Mouse (Mus musculus): Measurements from ENCODE around the gene Rlbp1.

Gene Rlbp1

GRCm38 (mm10) chr7:79376516-79377275, 10.2 kb downstream of the Rlbp1 start:
- DNase-seq (ENCODE audit: low spot score): no peak

DNA sequence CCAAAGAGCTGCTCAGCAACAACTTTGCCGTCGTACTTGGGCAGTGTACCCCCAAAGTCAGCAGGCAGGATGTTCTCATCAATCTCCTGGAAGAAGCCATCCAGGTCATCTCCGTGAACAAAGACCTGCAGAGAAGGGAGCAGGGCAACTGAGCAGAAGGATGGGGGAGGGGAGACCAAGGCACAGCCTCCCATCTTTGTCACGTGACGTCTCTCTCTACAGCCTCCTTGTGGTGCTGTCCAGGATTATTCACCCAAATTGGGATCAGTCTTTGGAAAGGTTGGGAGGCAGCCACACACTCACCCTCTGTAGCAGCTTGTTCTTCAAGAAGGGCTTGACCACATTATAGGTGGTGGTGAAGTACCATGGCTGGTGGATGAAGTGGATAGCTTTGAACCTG, 11.3 kb downstream of the Rlbp1 start:
- no peak for DNase-seq (ENCODE audit: low spot score)

DNA sequence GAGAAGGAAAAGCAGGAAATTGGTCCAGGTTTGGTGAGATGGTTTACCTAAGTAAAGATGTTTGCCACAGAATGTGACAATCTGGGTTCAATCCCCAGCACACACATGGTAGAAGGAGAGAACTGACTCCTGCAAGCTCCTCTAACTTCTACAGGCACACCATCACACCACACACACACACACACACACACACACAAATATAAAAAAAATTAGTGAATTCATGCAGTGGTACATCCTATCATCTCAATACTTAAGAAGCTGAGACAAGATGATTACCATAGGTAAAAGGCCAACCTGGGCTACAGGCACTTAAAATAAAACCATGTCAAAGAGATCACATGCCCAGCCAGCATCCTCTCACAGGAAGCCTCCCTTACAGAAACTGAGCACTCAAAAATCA, 12.8 kb downstream of the Rlbp1 start:
- DNase-seq (ENCODE audit: low spot score): no peak

DNA sequence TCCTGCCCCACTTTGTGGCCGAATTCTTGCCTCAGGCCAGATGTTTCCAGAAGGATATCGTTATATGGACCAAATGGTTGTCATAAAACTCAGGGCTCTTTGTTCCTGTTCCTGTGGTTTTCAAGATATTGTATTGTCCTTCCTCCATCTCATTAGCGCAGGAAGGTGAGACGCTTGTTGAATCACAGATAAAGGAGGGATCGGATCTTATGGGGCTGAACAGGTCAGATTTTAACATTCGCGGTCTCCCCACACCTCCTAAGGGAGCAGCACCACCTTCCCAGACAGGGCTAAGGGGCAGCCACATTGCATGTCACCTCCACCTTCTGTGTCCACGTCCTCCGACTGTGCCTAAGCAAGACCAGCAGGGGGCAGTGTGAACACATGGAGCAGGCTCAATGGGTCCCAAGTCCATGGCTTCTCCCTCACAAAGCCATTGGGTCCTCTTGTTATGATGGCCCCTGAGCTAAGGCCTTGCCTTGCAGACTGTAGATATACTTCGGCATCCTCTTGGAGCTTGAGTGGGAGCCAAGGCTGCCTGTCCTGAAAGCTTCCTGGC, 15.4 kb downstream of the Rlbp1 start:
- DNase-seq (ENCODE audit: low spot score): no peak

DNA sequence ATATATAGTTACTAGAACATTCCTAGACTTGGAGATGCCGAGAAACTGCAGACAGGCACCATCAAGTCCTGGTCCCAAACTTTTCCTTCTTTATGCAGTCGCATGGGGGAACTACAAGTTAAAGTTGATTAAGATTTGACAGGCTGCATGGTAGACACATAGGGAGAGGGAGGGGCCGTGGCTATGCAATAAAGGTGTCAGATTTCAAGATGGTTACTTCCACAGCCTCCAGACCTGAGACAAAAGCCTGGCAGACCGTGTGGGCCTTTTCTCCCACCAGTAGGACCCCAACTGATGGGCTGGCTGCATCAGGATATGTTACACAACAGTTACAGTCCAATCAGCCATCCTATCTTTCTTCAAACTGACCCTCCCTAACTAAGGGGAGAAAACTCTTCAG, 17.4 kb downstream of the Rlbp1 start:
- no peak for DNase-seq (ENCODE audit: low spot score)

DNA sequence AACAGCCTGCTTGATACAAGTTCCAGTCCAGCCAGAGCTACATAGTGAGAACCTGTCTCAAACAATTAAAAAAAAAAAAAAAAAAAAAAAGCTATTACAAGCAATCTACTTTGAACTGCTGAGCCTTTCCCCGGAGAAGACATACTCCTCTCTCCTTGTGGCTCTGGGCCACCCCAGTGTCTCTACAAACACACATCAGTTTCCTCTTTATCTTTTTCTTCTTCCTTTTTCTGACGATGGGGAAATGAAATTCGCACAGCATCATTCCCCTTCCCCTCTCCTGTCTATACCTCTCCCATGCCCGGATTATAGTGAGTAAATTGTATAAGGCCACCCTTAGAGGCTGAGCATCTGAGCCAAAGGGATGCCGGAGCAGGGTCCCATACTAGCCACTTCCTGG, 18.2 kb downstream of the Rlbp1 start:
- no peak for DNase-seq (ENCODE audit: low spot score)

DNA sequence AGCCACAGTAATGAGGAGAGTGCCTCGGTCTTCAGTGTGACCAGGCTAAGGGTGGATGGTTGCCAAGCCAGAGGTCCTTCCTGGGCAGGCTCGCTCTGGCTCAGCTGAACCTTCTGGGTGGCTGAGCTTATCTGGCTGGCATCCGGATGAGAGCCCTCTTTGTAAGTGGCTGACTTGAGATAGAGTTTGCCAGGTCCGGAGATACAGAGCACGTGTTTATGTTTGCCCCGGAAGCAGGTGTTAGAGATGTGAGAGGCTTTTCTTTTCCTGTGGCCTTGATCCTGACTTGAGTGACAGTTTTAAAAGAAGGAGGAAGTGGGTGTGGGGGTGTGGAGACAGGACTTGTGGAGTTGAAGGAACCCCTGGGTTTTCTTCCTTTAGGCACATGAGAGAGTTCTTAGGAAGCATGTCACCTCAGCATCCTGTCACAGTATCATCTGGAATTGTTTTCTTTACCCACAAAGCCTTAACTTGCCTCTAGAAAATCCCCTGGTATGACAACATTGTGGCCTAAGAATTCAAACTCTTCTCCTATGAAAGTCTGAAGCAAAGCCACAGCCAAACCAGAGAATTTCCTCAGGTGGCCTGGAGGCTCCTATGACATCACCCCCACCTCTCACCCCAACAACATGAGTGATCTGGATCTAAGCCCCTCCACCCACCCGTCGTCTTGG, 23.3 kb downstream of the Rlbp1 start:
- DNase-seq (ENCODE audit: low spot score): no peak

DNA sequence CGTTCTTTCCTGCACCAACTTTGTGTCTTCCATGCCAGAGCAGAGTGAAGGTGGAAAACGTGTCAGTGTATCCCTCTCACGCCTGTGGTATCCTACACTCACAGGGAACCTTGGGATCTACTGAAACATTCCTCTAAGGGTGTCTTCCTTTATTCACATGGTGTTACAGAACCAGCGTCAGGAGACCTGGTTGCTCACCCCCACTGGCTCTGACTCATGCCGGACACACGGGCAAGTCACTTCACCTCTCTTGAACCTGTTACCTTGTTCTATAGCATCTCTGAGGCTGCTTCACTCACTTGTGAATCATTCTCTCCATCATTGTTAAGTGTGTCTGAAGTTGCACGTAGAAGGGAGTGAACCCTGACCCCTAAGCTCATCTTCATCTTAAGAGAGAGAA, 24.0 kb downstream of the Rlbp1 start:
- no peak for DNase-seq (ENCODE audit: low spot score)

- DNase-seq (ENCODE audit: low spot score): no peak
Measured at GRCm38 (mm10) chr7:79362208-79362607, 24.6 kb downstream of the Rlbp1 start.

- DNase-seq (ENCODE audit: low spot score): no peak
Measured at GRCm38 (mm10) chr7:79360056-79360455, 26.8 kb downstream of the Rlbp1 start.

- no peak for DNase-seq (ENCODE audit: low spot score)
Measured at GRCm38 (mm10) chr7:79359183-79359435, 27.7 kb downstream of the Rlbp1 start.

GRCm38 (mm10) chr7:79358350-79359182, 28.3 kb downstream of the Rlbp1 start:
- peak; percentile 88 for DNase-seq (ENCODE audit: low spot score)

DNA sequence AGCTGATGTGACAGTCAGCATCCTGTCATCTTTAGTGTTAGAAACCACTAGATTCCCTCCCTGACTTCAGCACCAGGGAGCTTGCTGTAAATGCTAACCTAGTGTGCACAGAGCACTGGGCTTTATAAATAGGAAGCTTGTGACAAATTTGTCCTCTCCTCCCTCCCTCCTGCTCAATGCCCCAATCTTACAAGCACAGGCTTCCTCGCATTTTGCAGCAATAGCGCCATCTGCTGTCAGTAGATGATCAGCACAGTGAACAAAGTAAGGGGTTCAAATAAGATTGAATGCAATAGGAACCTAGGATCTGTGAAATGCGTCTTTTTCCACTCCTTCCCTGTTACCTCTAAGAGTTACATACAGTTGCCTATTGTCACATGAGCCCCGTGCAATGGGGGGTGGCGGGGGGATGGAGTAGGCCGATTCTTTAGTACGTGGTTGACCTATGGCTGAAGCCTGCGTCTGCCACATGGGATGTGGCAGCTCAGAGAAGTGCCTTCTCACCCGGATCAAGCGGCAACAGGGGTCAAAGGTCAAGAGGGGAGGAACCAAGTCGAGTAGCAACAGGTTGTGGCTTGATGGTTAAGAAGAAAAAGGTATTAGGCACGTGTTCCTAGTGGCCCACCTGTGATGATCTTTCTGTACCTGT, 37.0 kb downstream of the Rlbp1 start:
- DNase-seq (ENCODE audit: low spot score): peak; percentile 84

DNA sequence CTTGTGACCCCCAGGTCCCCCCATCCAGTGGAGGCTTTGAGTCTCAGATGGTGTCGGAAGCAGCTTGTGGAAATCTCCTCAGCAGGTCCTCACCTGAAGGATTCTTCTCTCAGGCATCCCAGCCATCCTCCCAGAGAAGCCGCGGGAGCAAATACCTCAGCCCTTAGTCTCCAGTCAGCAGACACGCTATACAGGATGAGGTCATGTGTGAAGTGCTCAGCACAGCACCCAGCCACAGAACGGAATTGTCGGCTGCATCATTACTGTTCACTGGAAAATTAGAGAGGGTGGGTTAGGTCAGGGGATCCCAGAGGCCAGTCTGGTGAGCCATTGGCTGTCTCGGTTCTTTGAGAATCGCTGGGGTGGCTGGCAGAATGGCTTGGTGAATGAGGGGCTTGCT, 38.0 kb downstream of the Rlbp1 start:
- DNase-seq (ENCODE audit: low spot score): no peak

DNA sequence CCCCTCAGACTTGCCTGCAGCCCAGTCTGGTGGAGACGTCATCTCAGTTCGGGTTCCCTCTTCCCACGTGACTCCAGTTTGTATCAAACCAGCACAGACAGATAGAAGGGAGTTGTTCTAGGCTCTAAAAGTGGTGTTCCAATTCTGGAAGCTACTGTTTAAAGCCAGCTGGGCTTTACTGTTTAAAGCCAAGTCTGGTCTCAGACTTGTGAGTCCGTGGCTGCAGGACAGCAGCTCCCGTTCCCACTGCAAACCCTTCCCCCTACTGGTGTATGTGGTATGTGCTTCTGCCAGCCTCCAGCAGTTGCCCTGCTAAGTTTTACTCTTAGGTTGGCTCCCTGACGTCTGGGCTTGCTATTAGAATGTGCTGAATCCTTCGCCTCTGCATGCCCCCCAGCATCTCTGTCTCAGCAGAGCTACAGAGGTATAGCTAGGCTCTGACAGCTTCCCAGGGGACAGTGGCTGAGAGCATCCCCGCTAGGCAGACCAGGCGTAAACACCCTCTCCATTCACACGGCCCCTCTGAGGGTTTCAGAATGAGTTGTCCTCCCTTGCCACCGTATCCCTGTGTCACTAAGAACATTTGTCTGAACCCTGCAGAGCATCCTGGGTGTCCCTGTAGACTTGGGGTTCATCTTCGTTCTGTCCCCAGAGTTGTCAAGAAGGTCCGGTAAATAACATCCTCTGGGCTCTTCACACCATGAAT, 39.6 kb downstream of the Rlbp1 start:
- DNase-seq (ENCODE audit: low spot score): no peak

GRCm38 (mm10) chr7:79346555-79347075, 40.2 kb downstream of the Rlbp1 start:
- DNase-seq (ENCODE audit: low spot score): no peak

- no peak for DNase-seq (ENCODE audit: low spot score)
Measured at GRCm38 (mm10) chr7:79345902-79346301, 40.9 kb downstream of the Rlbp1 start.

- DNase-seq (ENCODE audit: low spot score): no peak
Measured at GRCm38 (mm10) chr7:79336362-79336910, 50.4 kb downstream of the Rlbp1 start.

- DNase-seq (ENCODE audit: low spot score): no peak
Measured at GRCm38 (mm10) chr7:79333419-79333818, 53.4 kb downstream of the Rlbp1 start.

DNA sequence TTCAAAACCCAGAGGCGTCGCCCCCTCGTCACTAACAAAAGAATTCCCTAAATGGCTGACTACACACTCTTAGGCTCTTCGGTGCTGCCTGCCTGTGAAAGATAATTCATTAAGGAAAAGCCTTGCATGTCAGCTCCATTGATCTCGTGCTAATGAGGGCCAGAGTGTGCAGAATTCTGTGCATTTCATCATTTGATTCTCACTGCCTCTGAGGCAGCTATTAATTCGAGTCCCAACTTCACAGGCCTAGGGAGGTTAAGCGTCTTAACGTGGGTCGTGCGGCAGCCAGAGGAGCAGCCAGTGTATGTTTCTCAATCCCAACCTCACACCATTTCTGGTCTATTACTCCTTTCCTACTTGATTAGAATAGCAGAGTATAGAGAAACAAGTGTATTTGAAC, 55.7 kb downstream of the Rlbp1 start:
- DNase-seq (ENCODE audit: low spot score): no peak

DNA sequence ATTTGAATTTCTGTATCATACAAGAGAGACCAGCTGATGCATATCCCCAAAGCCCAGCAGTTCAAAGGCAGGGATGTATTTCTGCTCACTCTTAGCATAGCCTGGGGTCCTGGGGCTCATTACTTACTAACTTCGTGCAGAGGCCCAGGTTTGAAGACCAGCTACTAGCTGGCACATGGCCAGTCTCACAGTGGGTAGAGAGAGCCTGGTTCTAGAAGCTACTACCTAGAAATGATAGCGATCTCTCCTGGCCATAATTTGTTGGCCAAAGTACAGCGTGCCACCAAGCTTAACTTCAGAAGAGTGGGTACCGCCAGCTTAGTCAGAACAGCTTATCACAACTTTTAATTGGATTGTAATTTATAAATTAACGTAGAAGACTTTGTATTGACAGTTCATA, 58.1 kb downstream of the Rlbp1 start:
- DNase-seq (ENCODE audit: low spot score): no peak
